Mouse (Mus musculus): ENCODE results near the gene Snrnp40. TPM values are rescaled to one million over a fixed set of nuclear protein-coding genes. Genes with fewer than 3 reads are reported as not detected.
A peak's percentile ranks its signal among the peaks of the same experiment; 100 is the strongest.

Snrnp40 gene
- total and polyA plus RNA-seq, 2 experiments = 10.5 to 10.8 TPM

- Histone ChIP-seq H3K36me3 (ENCODE audit: control insufficient read depth, insufficient read depth, low read length) (peaks cover 37% of the 10 kb centered on the region; the same call in 1 of the 2 replicates), H3K27ac (replicated peaks; ENCODE audit: insufficient read depth, low read depth, low read length) (no peak overlapping the region), H3K9ac (ENCODE audit: low read depth, low read length) (no peak overlapping the region), H3K4me3 (ENCODE audit: insufficient read depth, low read depth, low read length) (no peak overlapping the region), H3K79me2 (ENCODE audit: control insufficient read depth, insufficient read depth, low read length) (no peaks in the 10 kb centered on the region), H3K27me3 (ENCODE audit: control insufficient read depth, insufficient read depth, low read length) (no peaks in the 10 kb centered on the region), H3K4me1 (ENCODE audit: control insufficient read depth, insufficient read depth, low read length) (no peaks in the 10 kb centered on the region)
- no peak for DNase-seq (ENCODE audit: extremely low read depth, low read depth, low spot score)
- 98% methylated on average over 2 of the region's 2 CpGs for WGBS
- TF ChIP-seq CTCF (IDR thresholded peaks at IDR 0.05; ENCODE audit: low read depth, low read length) = no peak
- no peak for TF ChIP-seq POLR2A (IDR thresholded peaks at IDR 0.05; ENCODE audit: extremely low read depth, insufficient read depth, low read length)
Observed at GRCm38 (mm10) chr4:130325446-130325845, 34.5 kb upstream of the Snrnp40 start.

- peaks cover 41% of the 10 kb centered on the region; the same call in 1 of the 2 replicates for H3K36me3 ChIP-seq (ENCODE audit: control insufficient read depth, insufficient read depth, low read length)
- DNase-seq (ENCODE audit: extremely low read depth, low read depth, low spot score) = no peak
- H3K4me1 ChIP-seq (ENCODE audit: control insufficient read depth, insufficient read depth, low read length) = no peaks in the 10 kb centered on the region
- 95% methylated on average over 9 of the region's 9 CpGs for WGBS
- H3K27me3 ChIP-seq (ENCODE audit: control insufficient read depth, insufficient read depth, low read length) = no peaks in the 10 kb centered on the region
- H3K27ac ChIP-seq (replicated peaks; ENCODE audit: insufficient read depth, low read depth, low read length) = no peak overlapping the region
- no peak overlapping the region for H3K4me3 ChIP-seq (ENCODE audit: insufficient read depth, low read depth, low read length)
- TF ChIP-seq CTCF (IDR thresholded peaks at IDR 0.05; ENCODE audit: low read depth, low read length) (no peak), POLR2A (IDR thresholded peaks at IDR 0.05; ENCODE audit: extremely low read depth, insufficient read depth, low read length) (no peak)
- no peak overlapping the region for H3K9ac ChIP-seq (ENCODE audit: low read depth, low read length)
- H3K79me2 ChIP-seq (ENCODE audit: control insufficient read depth, insufficient read depth, low read length) = no peaks in the 10 kb centered on the region
Observed at GRCm38 (mm10) chr4:130327366-130327765, 32.6 kb upstream of the Snrnp40 start.

GRCm38 (mm10) chr4:130335867-130336266 is 24.1 kb upstream of the Snrnp40 start:
- no peak overlapping the region for H3K4me3 ChIP-seq (ENCODE audit: insufficient read depth, low read depth, low read length)
- no peak overlapping the region for H3K27ac ChIP-seq (replicated peaks; ENCODE audit: insufficient read depth, low read depth, low read length)
- no peaks in the 10 kb centered on the region for H3K27me3 ChIP-seq (ENCODE audit: control insufficient read depth, insufficient read depth, low read length)
- peak; percentile 26 for DNase-seq (ENCODE audit: extremely low read depth, low read depth, low spot score)
- TF ChIP-seq POLR2A (IDR thresholded peaks at IDR 0.05; ENCODE audit: extremely low read depth, insufficient read depth, low read length) (no peak), CTCF (IDR thresholded peaks at IDR 0.05; ENCODE audit: low read depth, low read length) (no peak)
- H3K4me1 ChIP-seq (ENCODE audit: control insufficient read depth, insufficient read depth, low read length) = no peaks in the 10 kb centered on the region
- WGBS = 39% methylated on average over 5 of the region's 5 CpGs
- H3K9ac ChIP-seq (ENCODE audit: low read depth, low read length) = no peak overlapping the region
- peaks cover 22% of the 10 kb centered on the region; the same call in 1 of the 2 replicates for H3K36me3 ChIP-seq (ENCODE audit: control insufficient read depth, insufficient read depth, low read length)
- no peaks in the 10 kb centered on the region for H3K79me2 ChIP-seq (ENCODE audit: control insufficient read depth, insufficient read depth, low read length)

- WGBS = 21% methylated on average over 4 of the region's 4 CpGs
- Histone ChIP-seq H3K27ac (replicated peaks; ENCODE audit: insufficient read depth, low read depth, low read length) (no peak overlapping the region), H3K36me3 (ENCODE audit: control insufficient read depth, insufficient read depth, low read length) (peaks cover 14% of the 10 kb centered on the region; the same call in 1 of the 2 replicates), H3K27me3 (ENCODE audit: control insufficient read depth, insufficient read depth, low read length) (no peaks in the 10 kb centered on the region), H3K9ac (ENCODE audit: low read depth, low read length) (no peak overlapping the region), H3K4me3 (ENCODE audit: insufficient read depth, low read depth, low read length) (no peak overlapping the region), H3K79me2 (ENCODE audit: control insufficient read depth, insufficient read depth, low read length) (no peaks in the 10 kb centered on the region; the same call in 1 of the 2 replicates), H3K4me1 (ENCODE audit: control insufficient read depth, insufficient read depth, low read length) (no peaks in the 10 kb centered on the region)
- DNase-seq (ENCODE audit: extremely low read depth, low read depth, low spot score) = peak; percentile 53
- no peak for TF ChIP-seq POLR2A (IDR thresholded peaks at IDR 0.05; ENCODE audit: extremely low read depth, insufficient read depth, low read length)
- TF ChIP-seq CTCF (IDR thresholded peaks at IDR 0.05; ENCODE audit: low read depth, low read length) = no peak
Observed at GRCm38 (mm10) chr4:130341691-130342090, 18.2 kb upstream of the Snrnp40 start.

- Histone ChIP-seq H3K36me3 (ENCODE audit: control insufficient read depth, insufficient read depth, low read length) (peaks cover 32% of the 10 kb centered on the region), H3K9ac (ENCODE audit: low read depth, low read length) (no peak overlapping the region), H3K27ac (replicated peaks; ENCODE audit: insufficient read depth, low read depth, low read length) (no peak overlapping the region), H3K79me2 (ENCODE audit: control insufficient read depth, insufficient read depth, low read length) (peaks cover 3% of the 10 kb centered on the region; the same call in 1 of the 2 replicates), H3K4me3 (ENCODE audit: insufficient read depth, low read depth, low read length) (no peak overlapping the region), H3K27me3 (ENCODE audit: control insufficient read depth, insufficient read depth, low read length) (no peaks in the 10 kb centered on the region), H3K4me1 (ENCODE audit: control insufficient read depth, insufficient read depth, low read length) (no peaks in the 10 kb centered on the region)
- 97% methylated on average over 6 of the region's 6 CpGs for WGBS
- DNase-seq (ENCODE audit: extremely low read depth, low read depth, low spot score) = no peak
- TF ChIP-seq CTCF (IDR thresholded peaks at IDR 0.05; ENCODE audit: low read depth, low read length) (peak; percentile 43; the same call in 1 of the 2 replicates), POLR2A (IDR thresholded peaks at IDR 0.05; ENCODE audit: extremely low read depth, insufficient read depth, low read length) (no peak)
Observed at GRCm38 (mm10) chr4:130349666-130350065, 10.3 kb upstream of the Snrnp40 start.

- no peaks in the 10 kb centered on the region for H3K27me3 ChIP-seq (ENCODE audit: control insufficient read depth, insufficient read depth, low read length)
- peaks cover 29% of the 10 kb centered on the region for H3K36me3 ChIP-seq (ENCODE audit: control insufficient read depth, insufficient read depth, low read length)
- no peaks in the 10 kb centered on the region for H3K4me1 ChIP-seq (ENCODE audit: control insufficient read depth, insufficient read depth, low read length)
- peaks cover 3% of the 10 kb centered on the region; the same call in 1 of the 2 replicates for H3K79me2 ChIP-seq (ENCODE audit: control insufficient read depth, insufficient read depth, low read length)
- no peak overlapping the region for H3K27ac ChIP-seq (replicated peaks; ENCODE audit: insufficient read depth, low read depth, low read length)
- H3K9ac ChIP-seq (ENCODE audit: low read depth, low read length) = no peak overlapping the region
- TF ChIP-seq CTCF (IDR thresholded peaks at IDR 0.05; ENCODE audit: low read depth, low read length) (no peak), POLR2A (IDR thresholded peaks at IDR 0.05; ENCODE audit: extremely low read depth, insufficient read depth, low read length) (no peak)
- DNase-seq (ENCODE audit: extremely low read depth, low read depth, low spot score) = no peak
- WGBS = 94% methylated on average over 16 of the region's 16 CpGs
- no peak overlapping the region for H3K4me3 ChIP-seq (ENCODE audit: insufficient read depth, low read depth, low read length)
Observed at GRCm38 (mm10) chr4:130350690-130351422, 9.1 kb upstream of the Snrnp40 start.
